23 mouse cellular contexts compared by ENCODE assay signal in the genomic region with DNA sequence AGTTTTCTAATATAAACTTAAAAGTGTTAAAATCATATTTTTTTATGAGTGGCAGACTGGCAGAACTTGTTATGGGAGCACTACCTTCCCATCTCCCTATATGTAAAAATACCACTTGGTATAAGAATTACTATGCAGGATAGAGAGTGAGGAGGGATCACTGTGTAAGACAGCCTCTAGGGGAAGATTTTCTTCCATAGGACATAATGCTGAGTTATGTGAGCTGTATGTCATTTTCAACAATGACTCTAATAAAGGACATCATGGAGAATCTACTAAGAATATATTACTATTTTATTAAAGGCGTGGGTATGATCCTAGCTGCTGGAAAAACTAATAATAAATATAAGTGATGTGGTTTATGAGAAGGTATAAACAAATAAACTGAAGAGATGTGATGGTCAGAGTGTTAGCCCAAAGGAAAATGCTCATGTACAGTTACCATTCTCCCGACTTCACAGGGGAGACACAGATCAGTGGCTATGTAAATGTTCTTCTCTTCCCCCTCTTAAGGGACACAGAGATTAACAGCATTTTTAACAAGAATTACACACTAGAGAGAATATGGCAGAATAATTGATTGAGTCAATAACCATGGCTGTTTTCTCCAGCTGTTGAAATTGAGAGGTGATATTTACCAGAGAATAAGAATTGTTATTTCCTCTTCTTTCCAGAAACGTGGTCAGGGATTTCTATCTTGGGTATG.
"Had no signal": no experiment of that assay in that cellular context is flagged by ENCODE, and none has a peak within 500 bp of the region (broad histone marks: within the 10 kb centered on the region; RNA-seq: fewer than 3 reads in every experiment).

No protein-coding gene starts in this region.

- DNase-seq: gastrocnemius, adult 2 months; gastrocnemius, postnatal 10 days; gastrocnemius, postnatal 25 days; heart, adult 18-20 months; heart, postnatal 10 days; heart, postnatal 4 days; kidney, adult 18-20 months; kidney, adult 8-10 months; kidney, postnatal 10 days; kidney, postnatal 25 days; kidney, postnatal 4 days; left cerebral cortex, postnatal 4 days had no signal

- H3K4me1 ChIP-seq: heart, embryonic 10.5 days; heart, embryonic 12.5 days; hindbrain, embryonic 15.5 days; intestine, embryonic 15.5 days; limb, embryonic 13.5 days; limb, embryonic 15.5 days; liver, embryonic 12.5 days had no signal

- H3K4me2 ChIP-seq: heart, embryonic 12.5 days; hindbrain, embryonic 15.5 days; intestine, embryonic 15.5 days; limb, embryonic 13.5 days; limb, embryonic 15.5 days; liver, embryonic 12.5 days had no signal

- H3K9me3 ChIP-seq: heart, embryonic 10.5 days; heart, embryonic 12.5 days; hindbrain, embryonic 15.5 days; intestine, embryonic 15.5 days; limb, embryonic 13.5 days; limb, embryonic 15.5 days; liver, embryonic 12.5 days had no signal

- H3K36me3 ChIP-seq: heart, embryonic 10.5 days; heart, embryonic 12.5 days; hindbrain, embryonic 15.5 days; intestine, embryonic 15.5 days; limb, embryonic 13.5 days; limb, embryonic 15.5 days; liver, embryonic 12.5 days had no signal

- H3K9ac ChIP-seq: heart, embryonic 12.5 days; hindbrain, embryonic 15.5 days; intestine, embryonic 15.5 days; limb, embryonic 13.5 days; limb, embryonic 15.5 days; liver, embryonic 12.5 days had no signal

- H3K27ac ChIP-seq: gastrocnemius, adult 2 months; heart, embryonic 10.5 days; hindbrain, embryonic 15.5 days; intestine, embryonic 15.5 days; layer of hippocampus, adult 2 months; left cerebral cortex, adult 2 months; limb, embryonic 13.5 days; limb, embryonic 15.5 days; liver, embryonic 12.5 days had no signal

- H3K4me3 ChIP-seq: gastrocnemius, adult 2 months; heart, embryonic 10.5 days; heart, embryonic 12.5 days; hindbrain, embryonic 15.5 days; intestine, embryonic 15.5 days; layer of hippocampus, adult 2 months; left cerebral cortex, adult 2 months; limb, embryonic 13.5 days; limb, embryonic 15.5 days; liver, embryonic 12.5 days had no signal

- H3K27me3 ChIP-seq: heart, embryonic 12.5 days; hindbrain, embryonic 15.5 days; intestine, embryonic 15.5 days; limb, embryonic 13.5 days; limb, embryonic 15.5 days; liver, embryonic 12.5 days had no signal

- ATAC-seq: inflammation-experienced regulatory T-cells, adult 6 months; intestine, embryonic 15.5 days; intestine, postnatal 0 days; liver, embryonic 12.5 days had no signal
